Mouse (Mus musculus): ENCODE measurements around the gene Srgap2. TPM values are rescaled to one million over a fixed set of nuclear protein-coding genes. Genes with fewer than 3 reads are reported as not detected.
"Not testable (repeated sequence)": the region's sequence is repeated elsewhere in the genome, so short reads cannot be mapped to it uniquely, and the experiment has no call there.

The Srgap2 gene
- polyA plus RNA-seq, 1 experiment from 2014 or later = 33.6 TPM

GRCm38 (mm10) chr1:131346916-131347555, 180.1 kb downstream of the Srgap2 start:
- Histone ChIP-seq H3K4me3 (replicated peaks; ENCODE audit: low read length) (no peak overlapping the region), H3K4me1 (replicated peaks; ENCODE audit: control insufficient read depth, insufficient read depth, low read length) (peaks cover 5% of the 10 kb centered on the region), H3K27ac (no peak overlapping the region), H3K9ac (no peak overlapping the region), H3K36me3 (replicated peaks; ENCODE audit: control insufficient read depth, insufficient read depth) (peaks cover 29% of the 10 kb centered on the region), H3K4me2 (replicated peaks) (no peak overlapping the region), H3K9me3 (ENCODE audit: control insufficient read depth, low read length) (no peaks in the 10 kb centered on the region), H3K27me3 (ENCODE audit: control insufficient read depth, insufficient read depth, low read length) (no peaks in the 10 kb centered on the region)
- 56% methylated on average over 1 of the region's 1 CpGs for WGBS
- DNase-seq (ENCODE audit: low spot score) = no peak
- no peak for ATAC-seq (ENCODE audit: low FRiP score)

DNA sequence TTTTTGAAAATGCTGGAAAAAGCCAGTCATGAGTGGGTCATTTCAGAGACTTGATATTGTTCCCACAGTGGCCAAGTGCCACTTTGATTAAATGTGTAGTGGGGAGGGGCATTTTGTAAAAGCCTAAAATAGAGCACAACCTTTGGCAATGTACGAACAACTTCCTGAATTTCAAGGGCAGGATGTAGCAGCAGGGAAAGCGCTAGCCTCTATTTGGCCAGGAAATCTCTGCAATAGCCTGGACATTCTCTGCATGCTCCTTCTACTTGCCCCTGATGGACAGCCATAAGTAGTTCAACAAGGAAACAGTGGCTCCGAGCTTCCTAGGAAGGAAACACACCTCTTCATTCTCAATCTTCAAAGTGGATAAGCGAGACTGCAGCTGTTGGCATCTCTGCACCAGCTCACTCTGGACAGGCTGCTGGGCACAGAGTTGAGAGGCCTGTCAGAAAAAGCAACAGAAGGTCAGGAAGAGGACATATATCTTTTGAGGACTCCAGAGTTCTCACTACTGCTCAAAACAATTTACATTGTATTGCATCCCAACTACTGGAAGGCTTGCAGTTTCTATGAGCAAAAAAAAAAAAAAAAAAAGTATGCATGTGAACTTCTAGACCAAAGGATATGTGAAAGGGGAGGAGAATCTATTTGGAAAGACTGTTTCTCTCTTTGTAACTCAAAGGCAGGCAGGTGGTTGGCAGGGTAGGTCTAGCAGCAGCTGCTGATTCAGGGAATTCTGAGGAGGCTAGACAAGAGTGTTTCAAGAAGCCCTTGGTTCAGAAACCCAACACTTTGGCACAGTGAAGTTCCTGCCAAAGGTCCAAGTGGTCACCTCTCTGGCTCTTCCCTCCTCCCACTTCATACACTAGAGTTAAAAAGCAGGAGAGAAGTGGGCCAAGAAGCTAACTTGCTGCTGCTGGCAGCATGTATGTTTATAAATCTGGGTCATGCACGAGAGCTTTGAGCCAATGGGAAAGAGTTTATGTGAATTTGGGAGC, 181.4 kb downstream of the Srgap2 start:
- Histone ChIP-seq H3K9ac (no peak overlapping the region), H3K4me3 (replicated peaks; ENCODE audit: low read length) (no peak overlapping the region), H3K27me3 (ENCODE audit: control insufficient read depth, insufficient read depth, low read length) (no peaks in the 10 kb centered on the region), H3K27ac (no peak overlapping the region), H3K4me1 (replicated peaks; ENCODE audit: control insufficient read depth, insufficient read depth, low read length) (no peaks in the 10 kb centered on the region), H3K36me3 (replicated peaks; ENCODE audit: control insufficient read depth, insufficient read depth) (peaks cover 38% of the 10 kb centered on the region), H3K4me2 (replicated peaks) (no peak overlapping the region), H3K9me3 (ENCODE audit: control insufficient read depth, low read length) (no peaks in the 10 kb centered on the region)
- ATAC-seq (ENCODE audit: low FRiP score) (no peak), DNase-seq (ENCODE audit: low spot score) (no peak)
- 92% methylated on average over 5 of the region's 5 CpGs for WGBS

GRCm38 (mm10) chr1:131344691-131345090, 182.5 kb downstream of the Srgap2 start:
- Histone ChIP-seq H3K27ac (no peak overlapping the region), H3K4me3 (replicated peaks; ENCODE audit: low read length) (no peak overlapping the region), H3K36me3 (replicated peaks; ENCODE audit: control insufficient read depth, insufficient read depth) (peaks cover 35% of the 10 kb centered on the region), H3K4me1 (replicated peaks; ENCODE audit: control insufficient read depth, insufficient read depth, low read length) (no peaks in the 10 kb centered on the region), H3K27me3 (ENCODE audit: control insufficient read depth, insufficient read depth, low read length) (no peaks in the 10 kb centered on the region), H3K9ac (no peak overlapping the region), H3K9me3 (ENCODE audit: control insufficient read depth, low read length) (no peaks in the 10 kb centered on the region), H3K4me2 (replicated peaks) (no peak overlapping the region)
- ATAC-seq (ENCODE audit: low FRiP score) (no peak), DNase-seq (ENCODE audit: low spot score) (no peak)
- WGBS = 88% methylated on average over 2 of the region's 2 CpGs

DNA sequence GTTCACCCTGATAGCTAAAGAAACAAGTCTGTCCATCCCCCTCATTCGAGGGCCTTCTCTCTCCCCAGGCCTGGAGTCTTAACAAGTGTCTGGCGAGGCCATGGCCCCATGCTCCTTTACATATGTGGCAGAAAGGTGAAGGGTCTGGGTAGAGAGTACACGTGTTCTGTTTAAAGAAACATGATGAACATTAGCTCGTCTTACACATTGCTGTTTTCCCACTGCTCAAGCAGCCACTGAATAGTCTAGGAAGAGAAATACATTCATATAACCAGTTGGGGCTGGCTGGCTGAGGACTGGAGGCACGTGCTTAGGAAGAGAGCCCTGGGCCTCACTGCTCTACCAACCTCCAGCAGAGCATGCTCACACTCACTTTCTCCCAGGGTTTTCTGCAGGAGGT, 191.1 kb downstream of the Srgap2 start:
- no peak overlapping the region for H3K4me2 ChIP-seq (replicated peaks)
- H3K27me3 ChIP-seq (ENCODE audit: control insufficient read depth, insufficient read depth, low read length) = no peaks in the 10 kb centered on the region
- H3K9ac ChIP-seq = no peak overlapping the region
- no peaks in the 10 kb centered on the region for H3K9me3 ChIP-seq (ENCODE audit: control insufficient read depth, low read length)
- DNase-seq (ENCODE audit: low spot score) (no peak), ATAC-seq (ENCODE audit: low FRiP score) (no peak)
- 81% methylated on average over 5 of the region's 5 CpGs for WGBS
- no peak overlapping the region for H3K4me3 ChIP-seq (replicated peaks; ENCODE audit: low read length)
- no peak overlapping the region for H3K27ac ChIP-seq
- H3K4me1 ChIP-seq (replicated peaks; ENCODE audit: control insufficient read depth, insufficient read depth, low read length) = no peaks in the 10 kb centered on the region
- H3K36me3 ChIP-seq (replicated peaks; ENCODE audit: control insufficient read depth, insufficient read depth) = peaks cover 40% of the 10 kb centered on the region

GRCm38 (mm10) chr1:131335604-131336003, 191.5 kb downstream of the Srgap2 start:
- H3K36me3 ChIP-seq (replicated peaks; ENCODE audit: control insufficient read depth, insufficient read depth) = peaks cover 40% of the 10 kb centered on the region

DNA sequence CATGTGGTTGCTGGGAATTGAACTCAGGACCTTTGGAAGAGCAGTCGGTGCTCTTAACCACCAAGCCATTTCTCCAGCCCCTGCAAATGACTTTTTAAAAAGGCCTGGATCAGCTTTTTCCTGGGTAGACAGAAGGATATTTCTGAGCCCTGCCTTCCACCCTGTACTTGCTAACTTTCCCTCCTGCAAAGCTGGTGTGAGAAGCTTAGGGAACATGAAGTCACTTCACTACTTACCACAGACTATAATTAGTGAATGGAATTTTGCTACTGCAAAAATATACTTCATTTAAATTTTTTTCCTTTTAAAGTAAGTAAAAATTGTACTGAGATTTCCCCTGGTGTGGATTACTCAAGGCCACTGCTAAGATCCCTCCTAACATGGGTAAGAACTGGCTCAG, 196.0 kb downstream of the Srgap2 start:
- no peak overlapping the region for H3K4me3 ChIP-seq (replicated peaks; ENCODE audit: low read length)
- WGBS = 83% methylated on average over 1 of the region's 1 CpGs
- ATAC-seq (ENCODE audit: low FRiP score) = no peak

More at GRCm38 (mm10) chr1:131335604-131336003, 191.5 kb downstream of the Srgap2 start:
- Histone ChIP-seq H3K4me3 (replicated peaks; ENCODE audit: low read length) (no peak overlapping the region), H3K9ac (no peak overlapping the region), H3K27me3 (ENCODE audit: control insufficient read depth, insufficient read depth, low read length) (no peaks in the 10 kb centered on the region), H3K4me2 (replicated peaks) (no peak overlapping the region), H3K4me1 (replicated peaks; ENCODE audit: control insufficient read depth, insufficient read depth, low read length) (no peaks in the 10 kb centered on the region), H3K27ac (no peak overlapping the region), H3K9me3 (ENCODE audit: control insufficient read depth, low read length) (no peaks in the 10 kb centered on the region)
- 45% methylated on average over 3 of the region's 3 CpGs for WGBS
- DNase-seq (ENCODE audit: low spot score) (peak; percentile 51), ATAC-seq (ENCODE audit: low FRiP score) (no peak; the same call in 1 of the 2 replicates)

GRCm38 (mm10) chr1:131329093-131329492, 198.1 kb downstream of the Srgap2 start:
- peaks cover 45% of the 10 kb centered on the region for H3K36me3 ChIP-seq (replicated peaks; ENCODE audit: control insufficient read depth, insufficient read depth)
- ATAC-seq (ENCODE audit: low FRiP score); H3K9ac ChIP-seq; H3K27me3 ChIP-seq (ENCODE audit: control insufficient read depth, insufficient read depth, low read length); H3K4me3 ChIP-seq (replicated peaks; ENCODE audit: low read length); DNase-seq (ENCODE audit: low spot score); H3K4me1 ChIP-seq (replicated peaks; ENCODE audit: control insufficient read depth, insufficient read depth, low read length); H3K9me3 ChIP-seq (ENCODE audit: control insufficient read depth, low read length); H3K27ac ChIP-seq; H3K4me2 ChIP-seq (replicated peaks): not testable (repeated sequence)
- WGBS = 94% methylated on average over 1 of the region's 1 CpGs

More for the DNA sequence above, 196.0 kb downstream of the Srgap2 start:
- no peaks in the 10 kb centered on the region for H3K4me1 ChIP-seq (replicated peaks; ENCODE audit: control insufficient read depth, insufficient read depth, low read length)
- no peaks in the 10 kb centered on the region for H3K27me3 ChIP-seq (ENCODE audit: control insufficient read depth, insufficient read depth, low read length)
- no peaks in the 10 kb centered on the region for H3K9me3 ChIP-seq (ENCODE audit: control insufficient read depth, low read length)
- no peak overlapping the region for H3K27ac ChIP-seq
- no peak overlapping the region for H3K4me2 ChIP-seq (replicated peaks)
- H3K9ac ChIP-seq = no peak overlapping the region
- DNase-seq (ENCODE audit: low spot score) = no peak
- peaks cover 52% of the 10 kb centered on the region for H3K36me3 ChIP-seq (replicated peaks; ENCODE audit: control insufficient read depth, insufficient read depth)

DNA sequence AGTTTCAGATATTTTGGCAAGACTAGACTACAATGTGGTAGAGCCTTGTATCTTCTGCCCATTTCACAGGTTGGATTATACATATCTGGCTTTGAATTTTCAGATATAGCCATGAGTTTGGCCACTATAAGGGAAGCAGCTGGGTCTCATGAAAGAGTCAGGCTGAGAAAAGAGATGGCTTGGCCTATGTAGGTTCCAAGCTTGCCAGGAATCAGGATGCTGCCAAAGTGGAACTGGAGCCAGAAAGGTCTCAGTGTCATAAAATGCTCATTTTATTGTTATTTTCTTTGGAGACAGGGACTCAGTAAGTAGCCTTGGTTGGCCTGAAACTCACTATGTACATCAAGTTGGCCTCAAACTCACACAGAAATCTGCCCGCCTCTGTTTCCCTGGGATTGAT, 200.0 kb downstream of the Srgap2 start:
- no peaks in the 10 kb centered on the region for H3K9me3 ChIP-seq (ENCODE audit: control insufficient read depth, low read length)

GRCm38 (mm10) chr1:131324816-131325463, 202.2 kb downstream of the Srgap2 start:
- Histone ChIP-seq H3K4me2 (replicated peaks) (no peak overlapping the region), H3K27ac (no peak overlapping the region), H3K36me3 (replicated peaks; ENCODE audit: control insufficient read depth, insufficient read depth) (peaks cover 47% of the 10 kb centered on the region), H3K9me3 (ENCODE audit: control insufficient read depth, low read length) (no peaks in the 10 kb centered on the region), H3K27me3 (ENCODE audit: control insufficient read depth, insufficient read depth, low read length) (no peaks in the 10 kb centered on the region), H3K4me3 (replicated peaks; ENCODE audit: low read length) (no peak overlapping the region), H3K4me1 (replicated peaks; ENCODE audit: control insufficient read depth, insufficient read depth, low read length) (no peaks in the 10 kb centered on the region), H3K9ac (no peak overlapping the region)
- 96% methylated on average over 3 of the region's 3 CpGs for WGBS
- ATAC-seq (ENCODE audit: low FRiP score) = no peak
- DNase-seq (ENCODE audit: low spot score) = no peak

More for the DNA sequence above, 200.0 kb downstream of the Srgap2 start:
- Histone ChIP-seq H3K27me3 (ENCODE audit: control insufficient read depth, insufficient read depth, low read length) (no peaks in the 10 kb centered on the region), H3K4me3 (replicated peaks; ENCODE audit: low read length) (no peak overlapping the region), H3K27ac (no peak overlapping the region), H3K4me2 (replicated peaks) (no peak overlapping the region), H3K9ac (no peak overlapping the region), H3K36me3 (replicated peaks; ENCODE audit: control insufficient read depth, insufficient read depth) (peaks cover 40% of the 10 kb centered on the region), H3K4me1 (replicated peaks; ENCODE audit: control insufficient read depth, insufficient read depth, low read length) (no peaks in the 10 kb centered on the region)
- ATAC-seq (ENCODE audit: low FRiP score) (no peak), DNase-seq (ENCODE audit: low spot score) (no peak)
- 93% methylated on average over 1 of the region's 1 CpGs for WGBS
